ENCODE assay signal across 21 mouse cellular contexts in genomic region chr10:19380971-19381370, GRCm38 (mm10). TPM values are rescaled to one million over a fixed set of nuclear protein-coding genes. Genes with fewer than 3 reads are reported as not detected.
"Had no signal": no experiment of that assay in that cellular context is flagged by ENCODE, and none has a peak within 500 bp of the region (broad histone marks: within the 10 kb centered on the region; RNA-seq: fewer than 3 reads in every experiment).

No protein-coding gene starts in this region.

RNA-seq across cellular contexts. Expression of gene Olig3, which starts 24.6 kb away (rescaled TPM):
- polyA plus RNA-seq: limb, embryonic 10.5 days; limb, embryonic 11.5 days; limb, embryonic 12.5 days; limb, embryonic 13.5 days; limb, embryonic 14.5 days; limb, embryonic 15.5 days; liver, adult 2 months; liver, embryonic 11.5 days; liver, embryonic 12.5 days; liver, embryonic 13.5 days; liver, embryonic 14.5 days; liver, embryonic 15.5 days; liver, embryonic 16.5 days; liver, postnatal 0 days; lung, embryonic 14.5 days; lung, embryonic 15.5 days; lung, embryonic 16.5 days; lung, postnatal 0 days; macrophage; midbrain, postnatal 0 days; myocyte had no signal
